10 mouse cellular contexts compared by ENCODE assay signal in genomic region chr4:133496738-133497445, GRCm38 (mm10). TPM values are rescaled to one million over a fixed set of nuclear protein-coding genes. Genes with fewer than 3 reads are reported as not detected.
DNase-seq lines count a peak whose midpoint lies in the region; ATAC-seq lines count a peak whose summit lies in the region.
"Had no signal": no experiment of that assay in that cellular context is flagged by ENCODE, and none has a peak within 500 bp of the region (broad histone marks: within the 10 kb centered on the region; RNA-seq: fewer than 3 reads in every experiment).

No protein-coding gene starts in this region.

- H3K9ac ChIP-seq in heart, embryonic 14.5 days (ENCODE audit: low read length), result no peak overlapping the region
- no peak overlapping the region for H3K9ac ChIP-seq in forebrain, embryonic 15.5 days (replicated peaks)
- H3K9ac ChIP-seq in midbrain, embryonic 15.5 days, result no peak overlapping the region

- H3K4me1 ChIP-seq in heart, embryonic 14.5 days (ENCODE audit: control insufficient read depth in 2 of 2, insufficient read depth in 2 of 2, low read length in 2 of 2), result peaks cover 10 to 20% of the 10 kb centered on the region in 2 experiments
- peaks cover 33% of the 10 kb centered on the region for H3K4me1 ChIP-seq in forebrain, embryonic 15.5 days
- peaks cover 25% of the 10 kb centered on the region for H3K4me1 ChIP-seq in midbrain, embryonic 15.5 days

- no peaks in the 10 kb centered on the region for H3K9me3 ChIP-seq in heart, embryonic 14.5 days (ENCODE audit: control insufficient read depth, low read length)
- H3K9me3 ChIP-seq in forebrain, embryonic 15.5 days, result no peaks in the 10 kb centered on the region
- H3K9me3 ChIP-seq in midbrain, embryonic 15.5 days, result no peaks in the 10 kb centered on the region

- H3K4me3 ChIP-seq in heart, embryonic 14.5 days (ENCODE audit: control insufficient read depth in 1 of 2, insufficient read depth in 1 of 2, low read depth in 1 of 2, low read length in 2 of 2), result no peak overlapping the region
- peak overlapping the region; percentile 77 for H3K4me3 ChIP-seq in forebrain, embryonic 15.5 days
- H3K4me3 ChIP-seq in midbrain, embryonic 15.5 days, result peak overlapping the region; percentile 67

- no peak for ATAC-seq in heart, embryonic 14.5 days (ENCODE audit: insufficient number of reproducible peaks, insufficient read depth, low FRiP score, low read depth)
- no peak for ATAC-seq in forebrain, embryonic 15.5 days (replicated peaks)
- ATAC-seq in midbrain, embryonic 15.5 days (replicated peaks), result no peak

- peak overlapping the region; percentile 99; the same call in 1 of the 2 replicates for H3K4me2 ChIP-seq in heart, embryonic 14.5 days (ENCODE audit: low read length)
- peak overlapping the region; percentile 99 for H3K4me2 ChIP-seq in forebrain, embryonic 15.5 days (replicated peaks)
- peak overlapping the region; percentile 89 for H3K4me2 ChIP-seq in midbrain, embryonic 15.5 days

- WGBS in heart, embryonic 14.5 days, result 39% methylated on average over 6 of the region's 6 CpGs
- 21% methylated on average over 6 of the region's 6 CpGs for WGBS in forebrain, embryonic 15.5 days
- WGBS in midbrain, embryonic 15.5 days, result 29% methylated on average over 6 of the region's 6 CpGs

- no peak overlapping the region for H3K27ac ChIP-seq in heart, embryonic 14.5 days (replicated peaks in 1 of 2; ENCODE audit: control insufficient read depth in 1 of 2, insufficient read depth in 1 of 2, low read depth in 2 of 2, low read length in 2 of 2)
- no peak overlapping the region for H3K27ac ChIP-seq in forebrain, embryonic 15.5 days (replicated peaks)
- no peak overlapping the region for H3K27ac ChIP-seq in midbrain, embryonic 15.5 days
- H3K27ac ChIP-seq: heart, adult 2 months had no signal

- H3K36me3 ChIP-seq in heart, embryonic 14.5 days (ENCODE audit: control insufficient read depth, insufficient read depth, low read length), result no peaks in the 10 kb centered on the region
- no peaks in the 10 kb centered on the region for H3K36me3 ChIP-seq in forebrain, embryonic 15.5 days
- H3K36me3 ChIP-seq in midbrain, embryonic 15.5 days (replicated peaks), result no peaks in the 10 kb centered on the region

- no peak for DNase-seq in heart, postnatal 4 days
- DNase-seq in cerebellum, adult 18-20 months, result peak; percentile 64 to 69
- DNase-seq in thymus, postnatal 36 days, result no peak
- no peak for DNase-seq in retina, postnatal 1 day
- no peak for DNase-seq in embryo, embryonic 11 days

- peaks cover 74% of the 10 kb centered on the region for H3K27me3 ChIP-seq in heart, embryonic 14.5 days (ENCODE audit: control insufficient read depth, insufficient read depth, low read length)
- H3K27me3 ChIP-seq in forebrain, embryonic 15.5 days, result peaks cover 56% of the 10 kb centered on the region
- peaks cover 75% of the 10 kb centered on the region for H3K27me3 ChIP-seq in midbrain, embryonic 15.5 days (replicated peaks)

RNA-seq across cellular contexts. Expression of gene Trnp1, which starts 1.5 kb away (rescaled TPM):
- polyA plus RNA-seq in heart, embryonic 14.5 days (2014; fragmentation: Nextera tagmentation; extraction: Ambion mirVana), result 1.2 and 1.3 TPM in 2 replicates
- total RNA-seq in heart, postnatal 4 days (2021), result 1 to 10 TPM; 1.4 to 2.4 TPM
- polyA plus RNA-seq in forebrain, embryonic 15.5 days (2015; fragmentation: Nextera tagmentation; extraction: Ambion mirVana), result 7.9 and 9.0 TPM in 2 replicates
- polyA plus RNA-seq in midbrain, embryonic 15.5 days (2015; fragmentation: Nextera tagmentation; extraction: Ambion mirVana), result 6.4 and 6.9 TPM in 2 replicates
- polyA plus RNA-seq: liver, embryonic 16.5 days had no signal

RNA-seq across cellular contexts. Expression of gene Tent5b, which starts 17.0 kb away (rescaled TPM):
- 0.28 and 0.61 TPM in 2 replicates for polyA plus RNA-seq in heart, embryonic 14.5 days (2014; fragmentation: Nextera tagmentation; extraction: Ambion mirVana)
- 1 to 10 TPM; 1.9 to 3.1 TPM for total RNA-seq in heart, postnatal 4 days (2021)
- 0.11 and 0.13 TPM in 2 replicates for polyA plus RNA-seq in forebrain, embryonic 15.5 days (2015; fragmentation: Nextera tagmentation; extraction: Ambion mirVana)
- polyA plus RNA-seq in midbrain, embryonic 15.5 days (2015; fragmentation: Nextera tagmentation; extraction: Ambion mirVana), result 0.22 and 0.37 TPM in 2 replicates

RNA-seq across cellular contexts. Expression of gene Kdf1, which starts 21.9 kb away (rescaled TPM):
- polyA plus RNA-seq in heart, embryonic 14.5 days (2014; fragmentation: Nextera tagmentation; extraction: Ambion mirVana), result 0.20 and 0.62 TPM in 2 replicates
- not detected for total RNA-seq in heart, postnatal 4 days (2021)
- 0.18 and 0.41 TPM in 2 replicates for polyA plus RNA-seq in forebrain, embryonic 15.5 days (2015; fragmentation: Nextera tagmentation; extraction: Ambion mirVana)
- polyA plus RNA-seq in midbrain, embryonic 15.5 days (2015; fragmentation: Nextera tagmentation; extraction: Ambion mirVana), result 0.95 and 0.99 TPM in 2 replicates
- total RNA-seq: heart, adult 2 months had no signal

RNA-seq across cellular contexts. Expression of gene Nudc, which starts 48.9 kb away (rescaled TPM):
- 153 and 164 TPM in 2 replicates for polyA plus RNA-seq in heart, embryonic 14.5 days (2014; fragmentation: Nextera tagmentation; extraction: Ambion mirVana)
- total RNA-seq in heart, postnatal 4 days (2021), result 10 to 100 TPM; 89.3 to 90.2 TPM
- polyA plus RNA-seq in forebrain, embryonic 15.5 days (2015; fragmentation: Nextera tagmentation; extraction: Ambion mirVana), result 276 and 280 TPM in 2 replicates
- polyA plus RNA-seq in midbrain, embryonic 15.5 days (2015; fragmentation: Nextera tagmentation; extraction: Ambion mirVana), result 246 and 255 TPM in 2 replicates

RNA-seq across cellular contexts. Expression of gene Nr0b2, which starts 56.3 kb away (rescaled TPM):
- polyA plus RNA-seq in heart, embryonic 14.5 days (2014; fragmentation: Nextera tagmentation; extraction: Ambion mirVana), result 15.8 and 18.7 TPM in 2 replicates
- total RNA-seq in heart, postnatal 4 days (2021), result 10 to 100 TPM in 1 of 2 experiments, 1 to 10 TPM in 1; 8.0 to 11.5 TPM
- polyA plus RNA-seq in forebrain, embryonic 15.5 days (2015; fragmentation: Nextera tagmentation; extraction: Ambion mirVana), result not detected in 2 replicates
- 0.15 TPM in 1 of 2 replicates, not detected in the other for polyA plus RNA-seq in midbrain, embryonic 15.5 days (2015; fragmentation: Nextera tagmentation; extraction: Ambion mirVana)

Comparison
In these comparisons a context has a peak if more than half of its experiments do, and no peak if none do; other contexts are left out.
1. H3K4me3 ChIP-seq: peak in forebrain, embryonic 15.5 days (single experiment) and midbrain, embryonic 15.5 days (single experiment); none in heart, embryonic 14.5 days (0 of 2).
2. DNase-seq: peak in cerebellum, adult 18-20 months (2 of 2); none in heart, postnatal 4 days (single experiment), thymus, postnatal 36 days (0 of 2), retina, postnatal 1 day (single experiment) and embryo, embryonic 11 days (single experiment).
3. Peak in every context shown above with its lines, with median percentiles within 50 percentile points of each other: H3K4me2 ChIP-seq.